16 mouse cellular contexts compared by ENCODE assay signal in genomic region chr6:22937526-22937925, GRCm38 (mm10).
A peak's percentile ranks its signal among the peaks of the same experiment; 100 is the strongest.
DNase-seq lines count a peak whose midpoint lies in the region; ATAC-seq lines count a peak whose summit lies in the region.
"Had no signal": no experiment of that assay in that cellular context is flagged by ENCODE, and none has a peak within 500 bp of the region (broad histone marks: within the 10 kb centered on the region; RNA-seq: fewer than 3 reads in every experiment).

No protein-coding gene starts in this region.

- DNase-seq in cerebellum, postnatal 14 days = peak; percentile 10 to 20
- DNase-seq in cerebellum, adult 8-10 months = no peak
- DNase-seq in neural tube, embryonic 11.5 days (ENCODE audit: low spot score) = no peak
- DNase-seq in neural tube, embryonic 10.5 days (ENCODE audit: extremely low spot score, low spot score) = no peak
- DNase-seq in testis, postnatal 14 days (ENCODE audit: low spot score) = no peak
- no peak for DNase-seq in thymus, postnatal 10 days (ENCODE audit: low spot score in 2 of 2)
- no peak for DNase-seq in adipocyte (ENCODE audit: low spot score)
- DNase-seq: adrenal gland, postnatal 14 days; cerebellum, postnatal 36 days; gastrocnemius, adult 2 months; heart, adult 11 months; kidney, adult 9 months; thymus, postnatal 14 days had no signal

- H3K27me3 ChIP-seq in neural tube, embryonic 11.5 days (ENCODE audit: control insufficient read depth, insufficient read depth, low read length) = no peaks in the 10 kb centered on the region
- no peaks in the 10 kb centered on the region for H3K27me3 ChIP-seq in midbrain, embryonic 16.5 days (ENCODE audit: control insufficient read depth, insufficient read depth, low read depth, low read length)
- H3K27me3 ChIP-seq: CH12.LX; embryonic facial prominence, embryonic 13.5 days had no signal

- no peaks in the 10 kb centered on the region for H3K9me3 ChIP-seq in neural tube, embryonic 11.5 days (ENCODE audit: control insufficient read depth, low read length)
- H3K9me3 ChIP-seq in midbrain, embryonic 16.5 days (replicated peaks; ENCODE audit: control insufficient read depth, low read length, poor library complexity, severe bottlenecking) = no peaks in the 10 kb centered on the region
- H3K9me3 ChIP-seq: embryonic facial prominence, embryonic 13.5 days had no signal

- no peak overlapping the region for H3K9ac ChIP-seq in neural tube, embryonic 11.5 days (ENCODE audit: low read length)
- H3K9ac ChIP-seq in midbrain, embryonic 16.5 days (ENCODE audit: low read depth, low read length) = no peak overlapping the region
- H3K9ac ChIP-seq: embryonic facial prominence, embryonic 13.5 days had no signal

- H3K4me1 ChIP-seq in neural tube, embryonic 11.5 days (ENCODE audit: control insufficient read depth, insufficient read depth, low read length) = no peaks in the 10 kb centered on the region
- H3K4me1 ChIP-seq in midbrain, embryonic 16.5 days (ENCODE audit: control insufficient read depth, insufficient read depth, low read length) = peaks cover 8% of the 10 kb centered on the region
- H3K4me1 ChIP-seq: embryonic facial prominence, embryonic 13.5 days had no signal

- 67% methylated on average over 5 of the region's 5 CpGs for WGBS in neural tube, embryonic 11.5 days
- 38% methylated on average over 5 of the region's 5 CpGs for WGBS in midbrain, embryonic 16.5 days

- H3K36me3 ChIP-seq in neural tube, embryonic 11.5 days (ENCODE audit: control insufficient read depth, insufficient read depth, low read length) = no peaks in the 10 kb centered on the region
- no peaks in the 10 kb centered on the region for H3K36me3 ChIP-seq in midbrain, embryonic 16.5 days (ENCODE audit: control insufficient read depth, insufficient read depth, low read length)
- H3K36me3 ChIP-seq: embryonic facial prominence, embryonic 13.5 days had no signal

- H3K4me3 ChIP-seq in neural tube, embryonic 11.5 days (ENCODE audit: low read depth, low read length) = no peak overlapping the region
- no peak overlapping the region for H3K4me3 ChIP-seq in midbrain, embryonic 16.5 days (ENCODE audit: low read depth, low read length)
- H3K4me3 ChIP-seq: embryonic facial prominence, embryonic 13.5 days; gastrocnemius, adult 2 months had no signal

- no peak overlapping the region for H3K27ac ChIP-seq in neural tube, embryonic 11.5 days (ENCODE audit: low read depth, low read length)
- H3K27ac ChIP-seq in midbrain, embryonic 16.5 days (ENCODE audit: low read length) = no peak overlapping the region
- H3K27ac ChIP-seq: embryonic facial prominence, embryonic 13.5 days; gastrocnemius, adult 2 months had no signal

- peak; percentile 38; the same call in 1 of the 2 replicates for ATAC-seq in neural tube, embryonic 11.5 days (ENCODE audit: insufficient read depth, low FRiP score, low TSS enrichment)
- peak; percentile 57 for ATAC-seq in midbrain, embryonic 16.5 days

- no peak overlapping the region for H3K4me2 ChIP-seq in neural tube, embryonic 11.5 days (ENCODE audit: low read depth)
- no peak overlapping the region for H3K4me2 ChIP-seq in midbrain, embryonic 16.5 days (ENCODE audit: low read length)
- H3K4me2 ChIP-seq: embryonic facial prominence, embryonic 13.5 days had no signal

Comparison
In these comparisons a context has a peak if more than half of its experiments do, and no peak if none do; other contexts are left out.
1. DNase-seq: peak in cerebellum, postnatal 14 days (2 of 2); none in cerebellum, adult 8-10 months (single experiment), neural tube, embryonic 11.5 days (single experiment), neural tube, embryonic 10.5 days (single experiment), testis, postnatal 14 days (single experiment), thymus, postnatal 10 days (0 of 2) and adipocyte (single experiment).